ENCODE assay signal across 8 mouse cellular contexts in the genomic region with DNA sequence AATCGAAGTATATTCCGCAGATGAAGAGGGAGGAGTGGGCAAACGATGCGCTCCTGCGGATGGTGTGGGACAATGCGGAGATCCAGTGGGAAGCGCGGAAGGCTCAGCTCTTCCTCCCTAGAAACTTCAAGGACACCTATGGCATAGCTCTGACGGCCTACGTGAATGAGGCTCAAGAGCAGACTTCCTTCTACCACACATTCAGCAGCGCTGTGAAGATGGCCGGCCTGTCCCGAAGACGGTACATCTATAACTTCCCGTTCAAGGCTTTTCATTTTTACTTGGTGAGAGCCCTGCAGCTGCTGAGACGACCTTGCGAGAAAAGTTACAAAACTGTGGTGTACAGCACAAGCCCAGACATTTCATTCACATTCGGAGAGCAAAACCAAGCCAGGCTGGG. TPM values are rescaled to one million over a fixed set of nuclear protein-coding genes. Genes with fewer than 3 reads are reported as not detected.
A peak's percentile ranks its signal among the peaks of the same experiment; 100 is the strongest.
DNase-seq lines count a peak whose midpoint lies in the region; ATAC-seq and TF ChIP-seq lines count a peak whose summit lies in the region.

No protein-coding gene starts in this region.

- H3K4me1 ChIP-seq in heart, postnatal 0 days (ENCODE audit: control insufficient read depth, insufficient read depth), result peaks cover 43% of the 10 kb centered on the region
- no peaks in the 10 kb centered on the region for H3K4me1 ChIP-seq in brown adipose tissue, adult 24 weeks (ENCODE audit: control insufficient read depth, insufficient read depth, insufficient read length, low read length)
- 0 out of 2 replicates have a peak, but pooled peaks cover 4% of the 10 kb centered on the region for H3K4me1 ChIP-seq in midbrain, embryonic 16.5 days (ENCODE audit: control insufficient read depth, insufficient read depth, low read length)

- DNase-seq in heart, postnatal 0 days (ENCODE audit: low spot score), result no peak
- DNase-seq in heart, postnatal 36 days, result no peak
- DNase-seq in induced T-regulatory cell, adult 2 months (ENCODE audit: low read depth), result peak; percentile 16
- no peak for DNase-seq in right cerebral cortex, adult 2 months (ENCODE audit: low spot score in 2 of 2)
- no peak for DNase-seq in layer of hippocampus, adult 18-20 months (ENCODE audit: low spot score in 2 of 2)
- no peak for DNase-seq in cerebellum, adult 11 months

- TF ChIP-seq CTCF in heart, postnatal 0 days (IDR thresholded peaks at IDR 0.05; ENCODE audit: low read depth), result no peak

- intact Hi-C loops in heart, postnatal 36 days (cut with DNase I), result no loop called here

- no peaks in the 10 kb centered on the region for H3K9me3 ChIP-seq in heart, postnatal 0 days (replicated peaks; ENCODE audit: control insufficient read depth, low read length)
- H3K9me3 ChIP-seq in midbrain, embryonic 16.5 days (replicated peaks; ENCODE audit: control insufficient read depth, low read length, poor library complexity, severe bottlenecking), result no peaks in the 10 kb centered on the region

- peaks cover 16% of the 10 kb centered on the region for H3K36me3 ChIP-seq in heart, postnatal 0 days (replicated peaks; ENCODE audit: control insufficient read depth, insufficient read depth, low read length)
- no peaks in the 10 kb centered on the region for H3K36me3 ChIP-seq in midbrain, embryonic 16.5 days (ENCODE audit: control insufficient read depth, insufficient read depth, low read length)

- no peak for TF ChIP-seq EP300 in heart, postnatal 0 days (IDR thresholded peaks at IDR 0.05; ENCODE audit: low read depth)

- H3K27ac ChIP-seq in heart, postnatal 0 days (ENCODE audit: low read depth), result no peak overlapping the region
- no peak overlapping the region for H3K27ac ChIP-seq in brown adipose tissue, adult 24 weeks (replicated peaks; ENCODE audit: low read depth, low read length)
- no peak overlapping the region for H3K27ac ChIP-seq in midbrain, embryonic 16.5 days (ENCODE audit: low read length)

- 52% methylated on average over 18 of the region's 18 CpGs for WGBS in heart, postnatal 0 days
- WGBS in midbrain, embryonic 16.5 days, result 48% methylated on average over 18 of the region's 18 CpGs

- peak overlapping the region; percentile 43 for H3K4me2 ChIP-seq in heart, postnatal 0 days (ENCODE audit: low read depth, low read length)
- peak overlapping the region; percentile 42 for H3K4me2 ChIP-seq in midbrain, embryonic 16.5 days (ENCODE audit: low read length)

- H3K9ac ChIP-seq in heart, postnatal 0 days (replicated peaks; ENCODE audit: low read depth, low read length), result no peak overlapping the region
- H3K9ac ChIP-seq in midbrain, embryonic 16.5 days (ENCODE audit: low read depth, low read length), result no peak overlapping the region

- no peak for ATAC-seq in heart, postnatal 0 days (ENCODE audit: insufficient read depth, low read depth)
- no peak for ATAC-seq in midbrain, embryonic 16.5 days

- no peaks in the 10 kb centered on the region for H3K27me3 ChIP-seq in heart, postnatal 0 days (ENCODE audit: control insufficient read depth, insufficient read depth, low read length)
- peaks cover 12% of the 10 kb centered on the region for H3K27me3 ChIP-seq in midbrain, embryonic 16.5 days (ENCODE audit: control insufficient read depth, insufficient read depth, low read depth, low read length)

- H3K4me3 ChIP-seq in heart, postnatal 0 days (ENCODE audit: low read depth, low read length), result peak overlapping the region; percentile 21
- peak overlapping the region; percentile 16 for H3K4me3 ChIP-seq in brown adipose tissue, adult 24 weeks (ENCODE audit: insufficient read depth, low read depth, low read length)
- H3K4me3 ChIP-seq in midbrain, embryonic 16.5 days (ENCODE audit: low read depth, low read length), result peak overlapping the region; percentile 17; the same call in 1 of the 2 replicates

RNA-seq across cellular contexts. Expression of a gene that starts 42.5 kb away (rescaled TPM):
- 14.2 and 35.0 TPM in 2 replicates for total RNA-seq in heart, postnatal 0 days (2014; rRNA removed; ENCODE audit: low replicate concordance)
- 21.1 and 22.0 TPM in 2 replicates for polyA plus RNA-seq in heart, postnatal 0 days (2015; fragmentation: Nextera tagmentation; extraction: Ambion mirVana)
- 10 to 100 TPM; 15.9 to 17.1 TPM for total RNA-seq in heart, postnatal 36 days (2021)
- 20.3 and 20.9 TPM in 2 replicates for polyA plus RNA-seq in brown adipose tissue, adult 24 weeks (2012; ENCODE audit: insufficient read depth, insufficient read length, missing spikeins)
- polyA plus RNA-seq in midbrain, embryonic 16.5 days (2015; fragmentation: Nextera tagmentation; extraction: Ambion mirVana), result 57.8 and 62.0 TPM in 2 replicates
- 10 to 100 TPM; 29.6 to 32.0 TPM for total RNA-seq in layer of hippocampus, adult 18-20 months (2021)

RNA-seq across cellular contexts. Expression of a gene that starts 43.9 kb away (rescaled TPM):
- 0.81 and 9.7 TPM in 2 replicates for total RNA-seq in heart, postnatal 0 days (2014; rRNA removed; ENCODE audit: low replicate concordance)
- polyA plus RNA-seq in heart, postnatal 0 days (2015; fragmentation: Nextera tagmentation; extraction: Ambion mirVana), result 0.56 and 0.60 TPM in 2 replicates
- total RNA-seq in heart, postnatal 36 days (2021), result under 1 TPM in 1 of 2 experiments, not detected in 1; 0.28 TPM
- 2.7 TPM in 1 of 2 replicates, not detected in the other for polyA plus RNA-seq in brown adipose tissue, adult 24 weeks (2012; ENCODE audit: insufficient read depth, insufficient read length, missing spikeins)
- 0.16 and 0.32 TPM in 2 replicates for polyA plus RNA-seq in midbrain, embryonic 16.5 days (2015; fragmentation: Nextera tagmentation; extraction: Ambion mirVana)
- total RNA-seq in layer of hippocampus, adult 18-20 months (2021), result not detected
